Mouse (Mus musculus) heart, adult 8-10 months (tissue): ENCODE results near the gene Ppil4. TPM values are rescaled to one million over a fixed set of nuclear protein-coding genes. Genes with fewer than 3 reads are reported as not detected.
"Not testable (repeated sequence)": the region's sequence is repeated elsewhere in the genome, so short reads cannot be mapped to it uniquely, and the experiment has no call there.

Source experiments
- DNase-seq: peaks from one replicate; pipeline ENCODE4 v3.0.0; 2022; ENCODE audit warnings: low spot score
- total RNA-seq, 4 experiments: library from RNA; stranded (reverse); gene quantifications; 2 replicates each; pipeline ENCODE4 v1.2.4; 2022

Ppil4 gene
- 10 to 100 TPM; 10.3 to 15.9 (median 13.5) TPM for total RNA-seq

DNA sequence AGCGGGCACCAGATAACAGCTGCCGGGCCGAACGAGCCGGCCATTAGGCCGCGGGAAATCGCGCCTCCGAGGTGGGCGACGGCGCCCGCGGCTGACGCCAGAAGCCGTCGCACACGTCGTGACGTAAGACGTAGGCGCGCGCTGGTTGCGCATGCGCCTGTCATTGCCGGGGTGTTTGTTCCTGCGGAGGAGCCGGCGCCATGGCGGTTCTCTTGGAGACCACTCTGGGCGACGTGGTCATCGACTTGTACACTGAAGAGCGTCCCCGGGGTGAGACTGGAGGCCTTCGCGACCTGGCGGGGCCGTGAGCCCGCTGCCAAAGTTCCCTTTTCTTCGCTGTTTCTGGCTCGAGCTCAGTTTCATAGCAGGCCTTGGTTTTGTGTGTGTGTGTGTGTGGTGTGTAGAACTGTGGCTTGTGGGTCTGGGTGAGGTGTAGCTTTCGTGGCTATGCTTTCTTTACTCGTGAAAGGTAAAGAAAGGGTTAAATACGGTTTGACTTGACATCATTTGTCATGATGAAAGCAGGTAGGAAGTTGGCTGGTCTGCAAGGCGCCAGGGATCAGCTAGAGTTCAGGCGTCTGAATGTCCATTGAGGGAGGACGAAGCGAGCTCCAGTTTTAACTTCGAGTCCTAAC, at the start of gene Ppil4, which contains the start of gene Ginm1:
TSS of gene Ppil4 (plus strand) at position 141 of the 635 bp plus-strand sequence.
TSS of gene Ginm1 (minus strand) at position 74 of the 635 bp plus-strand sequence.
- DNase-seq = peak; percentile 86

GRCm38 (mm10) chr10:7745528-7745927, 47.2 kb upstream of the Ppil4 start:
- DNase-seq = not testable (repeated sequence)

- DNase-seq = no peak
Measured at GRCm38 (mm10) chr10:7748752-7749151, 43.9 kb upstream of the Ppil4 start.

DNA sequence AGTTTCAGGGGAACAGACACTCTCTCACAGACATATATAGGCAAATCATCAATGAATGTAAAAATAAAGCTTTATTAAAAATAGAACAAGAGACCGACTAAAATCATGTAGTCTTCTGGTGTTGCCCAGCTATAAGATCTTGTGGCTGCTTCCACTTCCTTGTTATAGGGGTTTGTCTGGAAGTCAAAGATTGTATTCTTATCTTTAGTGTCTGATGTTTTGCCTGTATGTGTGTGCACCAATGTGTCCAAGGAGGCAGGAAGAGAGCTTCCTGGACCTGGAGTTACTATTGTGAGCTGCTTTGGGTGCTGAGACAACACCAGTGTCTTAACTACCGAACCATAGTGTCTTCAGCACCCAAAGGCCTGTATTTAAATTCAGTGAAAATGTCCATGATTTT, 35.1 kb upstream of the Ppil4 start:
- no peak for DNase-seq

DNA sequence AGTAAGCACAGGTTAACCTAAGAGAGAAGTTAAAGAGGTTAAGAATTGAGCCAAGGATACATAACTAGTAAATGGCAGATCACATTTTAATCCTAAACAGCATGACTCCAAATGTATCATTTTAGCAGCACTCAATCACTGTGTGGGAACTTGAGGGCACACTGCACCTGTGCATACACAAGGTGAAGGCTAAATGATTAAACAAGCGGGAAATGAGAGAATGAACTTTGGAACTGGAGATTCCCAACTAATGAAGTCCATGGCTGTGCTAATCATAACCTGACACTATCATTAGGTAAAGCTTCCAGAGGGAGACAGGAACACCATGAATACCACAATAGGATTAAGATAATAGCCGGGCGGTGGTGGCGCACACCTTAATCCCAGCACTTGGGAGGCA, 20.3 kb upstream of the Ppil4 start:
- no peak for DNase-seq

DNA sequence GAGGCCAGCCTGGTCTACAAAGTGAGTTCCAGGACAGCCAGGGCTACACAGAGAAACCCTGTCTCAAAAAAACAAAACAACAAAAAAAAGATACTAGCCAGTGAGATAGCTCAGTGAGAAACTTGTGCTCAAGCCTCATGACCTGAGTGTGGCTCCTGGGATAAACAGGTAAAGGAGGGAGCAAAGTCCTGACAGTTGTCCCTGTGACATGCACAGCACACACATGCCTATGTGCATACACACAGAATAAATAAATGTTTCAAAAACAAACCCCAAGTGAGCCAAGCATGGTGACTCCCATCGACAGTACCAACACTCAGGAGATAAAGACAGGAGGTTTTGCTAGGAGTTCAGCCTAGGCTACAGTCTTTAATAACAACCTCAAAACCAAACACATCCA, 19.9 kb upstream of the Ppil4 start:
- no peak for DNase-seq

DNA sequence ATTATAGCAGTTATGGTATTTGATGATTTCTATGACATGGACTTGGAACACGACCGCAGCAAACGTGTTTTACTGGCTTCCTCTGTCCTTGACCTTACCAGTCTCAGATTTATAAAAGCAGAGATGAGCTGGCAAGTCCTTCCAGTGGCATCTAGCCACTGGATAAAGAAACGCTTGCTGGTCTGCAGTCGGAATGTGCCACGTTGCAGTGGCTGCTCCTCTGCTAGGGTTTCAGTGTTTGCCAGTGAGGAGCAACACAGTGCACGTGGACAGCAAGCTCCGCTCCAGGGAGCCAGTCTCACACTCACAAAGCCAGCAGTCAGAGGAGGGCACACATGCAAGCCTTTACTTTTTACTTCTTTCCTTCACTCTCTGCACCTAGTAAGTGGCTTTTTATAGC, 17.3 kb upstream of the Ppil4 start:
- peak; percentile 23 for DNase-seq

DNA sequence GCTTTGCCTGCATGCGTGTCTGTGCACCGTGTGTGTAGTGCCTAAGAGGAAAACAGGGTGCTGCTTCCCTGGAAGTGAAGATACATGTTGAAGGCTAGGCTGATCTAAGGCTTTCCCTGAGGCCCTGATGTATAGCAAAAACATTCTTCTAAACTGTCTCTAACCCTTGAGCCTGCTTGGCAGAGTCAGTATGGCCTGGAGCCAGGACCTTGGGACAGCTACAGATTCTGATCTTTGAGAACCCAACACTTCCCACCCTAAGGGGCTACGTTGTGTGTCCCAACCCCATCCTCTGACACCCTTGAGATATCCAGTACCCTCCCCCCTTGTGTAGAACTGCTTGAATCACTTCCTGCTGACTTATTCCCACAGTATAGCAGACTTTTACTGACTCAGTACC, 14.3 kb upstream of the Ppil4 start:
- no peak for DNase-seq

- DNase-seq = no peak
Measured at GRCm38 (mm10) chr10:7779751-7780237, 12.9 kb upstream of the Ppil4 start.

DNA sequence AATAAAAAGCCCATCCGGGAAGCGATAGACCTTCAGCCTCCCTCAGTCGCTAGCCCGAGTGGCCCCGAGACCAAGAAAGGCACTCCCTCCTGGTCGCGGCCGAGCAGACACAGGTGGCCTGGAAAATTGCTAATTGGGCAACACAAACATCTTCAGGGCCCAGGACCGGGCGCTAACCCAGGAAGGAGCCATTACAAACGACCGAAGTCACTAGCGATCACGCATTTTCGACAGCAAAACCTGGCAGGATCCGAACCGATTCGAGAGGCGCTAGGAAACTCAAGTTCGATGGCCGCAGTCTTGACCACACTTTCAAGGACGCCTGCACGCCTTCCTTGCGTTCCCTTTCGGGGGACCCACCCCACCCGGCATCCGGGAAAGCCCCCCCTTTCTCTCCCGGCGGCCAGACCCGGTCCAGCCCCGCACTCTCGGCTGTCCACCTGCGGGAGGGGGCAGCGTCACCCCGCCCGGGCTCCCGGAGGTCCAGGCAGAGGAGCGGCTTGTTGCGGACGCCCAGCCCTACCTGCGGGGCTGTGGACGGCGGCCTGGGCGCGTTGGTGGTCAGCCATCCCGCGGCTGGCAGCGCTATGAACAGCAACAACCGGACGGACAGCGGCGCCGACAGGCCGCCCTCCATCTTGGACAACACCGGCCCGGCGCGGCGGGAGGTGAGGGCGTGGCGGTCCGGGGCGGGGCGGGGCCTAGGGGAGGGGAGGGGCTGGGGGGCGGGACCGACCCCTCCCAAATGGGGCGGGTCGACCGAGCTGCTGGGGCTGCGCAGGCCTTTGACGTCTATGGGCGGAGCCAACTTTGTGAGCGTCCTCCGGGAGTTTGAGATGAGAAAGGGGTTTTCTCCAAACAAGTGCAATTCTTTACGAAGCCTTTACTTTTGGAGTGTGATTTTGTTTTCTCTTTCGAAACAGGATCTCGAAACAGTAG, 12.2 kb upstream of the Ppil4 start:
- peak; percentile 82 for DNase-seq

- no peak for DNase-seq
Measured at GRCm38 (mm10) chr10:7781214-7781613, 11.5 kb upstream of the Ppil4 start.

DNA sequence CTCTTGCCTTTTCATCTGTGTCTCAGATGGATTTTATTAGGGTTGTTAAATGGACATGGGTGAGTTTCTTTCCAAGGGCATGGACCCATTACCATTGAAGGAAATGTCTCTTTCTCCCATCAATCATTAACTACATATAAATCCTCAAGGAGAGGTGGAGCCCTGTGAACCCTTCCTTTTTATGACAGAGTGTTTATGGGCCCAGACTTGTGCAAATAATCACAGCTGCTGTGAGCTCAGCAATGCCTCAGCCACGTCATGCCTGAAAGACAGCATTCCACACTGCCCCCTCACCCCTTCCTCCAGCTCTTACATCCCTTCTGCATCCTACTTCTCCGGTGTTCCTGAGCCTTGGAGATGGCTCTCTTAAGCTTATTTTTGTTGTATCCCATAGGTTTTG, 5.4 kb upstream of the Ppil4 start:
- no peak for DNase-seq

- DNase-seq = no peak
Measured at GRCm38 (mm10) chr10:7792254-7792750, 389 bp upstream of the Ppil4 start.

DNA sequence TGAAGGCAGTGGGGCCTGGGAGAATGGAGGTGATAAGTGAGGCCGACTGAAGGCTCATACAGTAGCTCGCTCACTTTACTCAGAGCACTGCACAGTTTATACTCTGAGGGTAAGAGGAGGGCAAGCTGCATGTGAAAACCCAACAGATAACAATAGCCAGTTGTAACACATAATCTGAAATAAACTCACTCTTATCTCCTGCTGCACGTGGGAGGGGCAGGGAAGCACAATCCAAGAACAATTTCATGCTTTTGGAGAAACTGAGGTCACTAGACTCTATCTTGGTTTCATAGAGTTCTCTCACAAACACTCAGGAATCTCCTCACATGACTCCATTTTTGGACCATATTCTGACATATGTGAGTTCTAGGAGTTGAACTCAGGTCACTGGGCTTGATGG, 8.6 kb downstream of the Ppil4 start:
- no peak for DNase-seq

GRCm38 (mm10) chr10:7802519-7803140, 9.9 kb downstream of the Ppil4 start:
- no peak for DNase-seq

DNA sequence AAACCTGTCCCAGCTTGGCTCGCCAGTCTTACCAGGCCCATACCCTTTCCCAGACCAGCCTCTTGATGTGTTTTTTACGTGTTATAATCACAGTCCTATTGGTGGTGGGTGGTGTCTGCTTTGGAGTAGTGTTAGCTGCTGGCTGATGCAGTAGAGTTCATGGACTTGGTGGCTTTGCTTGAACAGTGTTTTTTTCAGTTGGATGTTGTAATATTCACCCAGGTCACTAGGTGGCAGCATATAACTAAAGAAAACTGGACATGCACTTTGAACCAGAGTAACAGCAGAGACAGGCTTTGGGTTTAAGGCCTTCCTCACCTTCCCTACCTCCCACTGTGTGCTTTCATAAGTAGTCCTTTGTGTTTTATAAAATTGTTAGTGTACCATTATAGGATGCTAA, 17.2 kb downstream of the Ppil4 start:
- peak; percentile 69 for DNase-seq

DNA sequence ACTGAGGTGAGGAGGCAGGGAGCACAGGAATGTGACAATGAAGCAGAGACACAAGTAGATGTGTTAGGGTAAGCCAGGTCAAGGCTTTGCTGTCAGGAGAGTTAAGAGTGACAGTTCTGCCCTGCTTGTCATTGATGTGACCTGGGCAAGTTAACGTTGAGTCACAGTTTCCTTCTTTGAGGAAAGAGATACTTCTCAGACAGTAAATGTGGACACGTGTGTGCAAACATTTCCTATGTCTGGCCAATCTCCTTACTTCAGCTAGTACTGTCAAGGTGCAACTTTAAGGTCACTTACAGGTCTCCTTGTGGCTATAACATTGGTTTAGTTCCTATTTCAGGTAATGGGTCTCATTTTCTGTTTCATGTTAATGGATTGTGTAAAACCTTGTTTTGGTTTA, 23.8 kb downstream of the Ppil4 start:
- DNase-seq = no peak

- no peak for DNase-seq
Measured at GRCm38 (mm10) chr10:7818676-7819075, 26.0 kb downstream of the Ppil4 start.

- DNase-seq = no peak
Measured at GRCm38 (mm10) chr10:7819156-7819555, 26.5 kb downstream of the Ppil4 start.

DNA sequence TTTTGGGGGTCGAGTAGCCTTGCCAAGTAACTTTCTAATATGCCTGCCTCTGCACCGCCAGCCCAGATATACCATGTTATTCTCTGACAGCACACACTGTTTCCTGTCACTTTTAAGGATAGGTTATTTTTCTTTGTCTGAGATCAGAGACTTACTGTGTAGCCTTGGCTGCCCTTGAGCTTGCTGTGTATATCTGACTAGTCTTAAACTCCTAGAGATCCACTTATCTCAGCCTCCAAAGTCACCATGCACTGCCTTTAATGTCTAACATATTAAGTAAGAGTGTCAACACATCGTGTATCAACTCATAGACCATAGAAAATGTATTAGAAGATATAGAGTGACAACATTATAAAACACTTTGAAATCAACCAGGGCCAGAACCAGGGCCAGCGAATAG, 26.9 kb downstream of the Ppil4 start:
- no peak for DNase-seq

- DNase-seq = no peak
Measured at GRCm38 (mm10) chr10:7820171-7820570, 27.5 kb downstream of the Ppil4 start.

GRCm38 (mm10) chr10:7821981-7822380, 29.3 kb downstream of the Ppil4 start:
- DNase-seq = no peak
